10 mouse cellular contexts compared by ENCODE assay signal in genomic region chr12:69451110-69451509, GRCm38 (mm10).
A peak's percentile ranks its signal among the peaks of the same experiment; 100 is the strongest.
DNase-seq lines count a peak whose midpoint lies in the region; ATAC-seq lines count a peak whose summit lies in the region.
"Had no signal": no experiment of that assay in that cellular context is flagged by ENCODE, and none has a peak within 500 bp of the region (broad histone marks: within the 10 kb centered on the region; RNA-seq: fewer than 3 reads in every experiment).

No protein-coding gene starts in this region.

- no peak overlapping the region for H3K4me2 ChIP-seq in embryonic facial prominence, embryonic 15.5 days (replicated peaks)
- H3K4me2 ChIP-seq: hindbrain, embryonic 14.5 days had no signal

- no peaks in the 10 kb centered on the region for H3K27me3 ChIP-seq in embryonic facial prominence, embryonic 15.5 days

- no peaks in the 10 kb centered on the region for H3K79me2 ChIP-seq in macrophage (ENCODE audit: inconsistent target)

- no peaks in the 10 kb centered on the region for H3K36me3 ChIP-seq in embryonic facial prominence, embryonic 15.5 days
- no peaks in the 10 kb centered on the region for H3K36me3 ChIP-seq in macrophage (ENCODE audit: inconsistent target)

- no peak for ATAC-seq in embryonic facial prominence, embryonic 15.5 days (ENCODE audit: insufficient number of reproducible peaks, low FRiP score, low TSS enrichment, low read depth)

- no peak overlapping the region for H3K4me3 ChIP-seq in embryonic facial prominence, embryonic 15.5 days (replicated peaks)
- H3K4me3 ChIP-seq in macrophage (ENCODE audit: inconsistent target) = no peak overlapping the region
- H3K4me3 ChIP-seq: megakaryocyte, embryonic 14.5 days had no signal

- intact Hi-C loops in heart, postnatal 25 days (cut with DNase I) = no loop called here

- whole genome bisulfite sequencing in embryonic facial prominence, embryonic 15.5 days = 31% methylated on average over 6 of the region's 6 CpGs
- WGBS in macrophage (ENCODE audit: missing documents) = 76% methylated on average over 6 of the region's 6 CpGs

- H3K27ac ChIP-seq in embryonic facial prominence, embryonic 15.5 days (replicated peaks) = peak overlapping the region; percentile 1; the same call in 1 of the 2 replicates
- peak overlapping the region; percentile 15; the same call in 1 of the 2 replicates for H3K27ac ChIP-seq in macrophage
- H3K27ac ChIP-seq: hindbrain, embryonic 14.5 days had no signal

- no peak overlapping the region for H3K9ac ChIP-seq in embryonic facial prominence, embryonic 15.5 days
- H3K9ac ChIP-seq: hindbrain, embryonic 14.5 days had no signal

- DNase-seq in heart, adult 11 months = peak; percentile 96
- no peak for DNase-seq in heart, postnatal 25 days (ENCODE audit: low spot score)
- DNase-seq in kidney, adult 9 months = peak; percentile 73
- no peak for DNase-seq in left cerebral cortex, adult 11 months (ENCODE audit: low spot score)
- no peak for DNase-seq in layer of hippocampus, postnatal 25 days (ENCODE audit: extremely low spot score in 1 of 2, low spot score in 1 of 2)
- DNase-seq in ovary, postnatal 10 days (ENCODE audit: low spot score) = no peak

- no peaks in the 10 kb centered on the region for H3K9me3 ChIP-seq in embryonic facial prominence, embryonic 15.5 days (replicated peaks)

- peaks cover 28% of the 10 kb centered on the region for H3K4me1 ChIP-seq in embryonic facial prominence, embryonic 15.5 days

Comparison
In these comparisons a context has a peak if more than half of its experiments do, and no peak if none do; other contexts are left out.
1. DNase-seq: peak in heart, adult 11 months (single experiment) and kidney, adult 9 months (single experiment); none in heart, postnatal 25 days (single experiment), left cerebral cortex, adult 11 months (single experiment), layer of hippocampus, postnatal 25 days (0 of 2) and ovary, postnatal 10 days (single experiment).